Mouse (Mus musculus): ENCODE results near the gene Col11a2.

DNA sequence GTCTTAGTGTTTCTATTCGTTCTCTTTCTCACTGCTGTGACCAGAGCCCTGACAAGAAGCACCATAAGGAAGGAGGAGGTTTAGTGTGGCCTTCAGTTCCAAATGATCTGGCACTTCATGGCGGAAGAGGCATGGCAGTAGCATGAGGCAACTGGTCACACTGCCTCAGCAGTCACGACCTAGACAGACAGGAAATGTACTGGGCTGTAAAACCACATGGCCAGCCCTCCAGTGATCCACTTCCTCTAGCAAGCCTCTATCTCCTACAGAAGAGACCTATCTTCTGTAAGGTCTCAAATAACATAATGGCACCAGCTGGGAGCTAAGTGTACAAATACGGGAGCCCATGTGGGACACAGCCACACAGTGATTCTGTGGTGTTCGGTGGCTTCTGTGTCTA is 32.9 kb downstream of the Col11a2 start:
- TF ChIP-seq CTCF (IDR thresholded peaks at IDR 0.05; ENCODE audit: borderline replicate concordance, insufficient read depth, low read length) (no peak), POLR2A (IDR thresholded peaks at IDR 0.05; ENCODE audit: low read depth, low read length) (no peak)
